ENCODE assay signal across 8 mouse cellular contexts in the genomic region with DNA sequence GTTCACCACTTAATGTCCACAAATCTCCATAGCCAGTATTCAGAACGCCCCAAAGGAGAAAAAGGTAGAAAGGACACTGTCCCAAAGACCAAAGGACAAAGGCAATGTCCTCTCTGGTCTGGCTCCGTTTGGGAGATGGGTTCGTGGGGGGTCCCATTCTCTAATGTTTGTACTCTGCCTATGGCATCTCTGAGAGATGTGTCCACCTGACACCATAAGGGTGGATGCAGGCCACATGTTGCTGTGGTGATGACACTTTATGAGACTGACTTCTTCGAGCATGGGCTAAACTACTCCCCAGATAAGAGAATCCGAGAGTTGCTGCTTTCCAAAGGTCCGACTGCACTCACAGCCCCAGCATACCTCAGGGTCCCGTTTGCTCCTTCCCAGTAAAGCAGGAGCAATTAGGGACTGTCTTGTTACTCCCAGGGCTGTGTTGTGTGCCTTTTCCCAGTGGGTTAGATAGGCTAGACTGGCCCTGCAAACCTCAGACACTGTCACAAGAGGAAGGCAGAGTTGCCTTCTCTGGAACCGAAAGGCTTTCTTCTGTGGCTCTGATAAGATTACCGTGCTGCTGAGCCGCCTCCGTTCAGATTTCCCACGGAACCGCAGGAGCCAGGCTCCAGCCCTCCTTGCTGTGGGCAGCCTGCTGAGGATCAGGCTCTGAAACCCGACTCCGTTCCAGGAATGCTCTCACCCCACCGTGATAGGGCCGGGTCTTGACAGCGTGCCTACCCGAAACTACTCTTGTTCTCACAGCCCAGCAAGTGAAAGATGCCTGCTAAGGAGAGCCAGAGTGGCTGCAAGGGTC. TPM values are rescaled to one million over a fixed set of nuclear protein-coding genes. Genes with fewer than 3 reads are reported as not detected.
DNase-seq lines count a peak whose midpoint lies in the region; ATAC-seq and TF ChIP-seq lines count a peak whose summit lies in the region.

No protein-coding gene starts in this region.

- no peaks in the 10 kb centered on the region for H3K27me3 ChIP-seq in kidney, embryonic 14.5 days (ENCODE audit: control insufficient read depth, insufficient read depth, low read length)
- no peaks in the 10 kb centered on the region for H3K27me3 ChIP-seq in intestine, embryonic 16.5 days (replicated peaks; ENCODE audit: control insufficient read depth, insufficient read depth, low read length)
- peaks cover 6% of the 10 kb centered on the region; the same call in 1 of the 2 replicates for H3K27me3 ChIP-seq in neural tube, embryonic 11.5 days (ENCODE audit: control insufficient read depth, insufficient read depth, low read length)

- no peak for DNase-seq in kidney, adult 9 months
- peak; percentile 25 for DNase-seq in ZHBTc4 (ENCODE audit: low read depth, low spot score)
- peak; percentile 82 for DNase-seq in gastrocnemius, adult 2 months
- peak; percentile 62 for DNase-seq in neural tube, embryonic 11.5 days (ENCODE audit: low spot score)
- no peak for DNase-seq in layer of hippocampus, postnatal 10 days (ENCODE audit: low spot score in 2 of 2)
- DNase-seq in urinary bladder, postnatal 4 days (ENCODE audit: low spot score in 2 of 2): no peak

- H3K9ac ChIP-seq in kidney, embryonic 14.5 days (ENCODE audit: low read depth, low read length): peak overlapping the region; percentile 35; the same call in 1 of the 2 replicates
- H3K9ac ChIP-seq in intestine, embryonic 16.5 days (ENCODE audit: low read depth, low read length): peak overlapping the region; percentile 54
- 0 out of 2 replicates have a peak overlapping the region, but pooled peaks have one; percentile 16 for H3K9ac ChIP-seq in neural tube, embryonic 11.5 days (ENCODE audit: low read length)

- peaks cover 3% of the 10 kb centered on the region; the same call in 1 of the 2 replicates for H3K36me3 ChIP-seq in kidney, embryonic 14.5 days (ENCODE audit: control insufficient read depth, insufficient read depth, low read length)
- H3K36me3 ChIP-seq in intestine, embryonic 16.5 days (ENCODE audit: control insufficient read depth, insufficient read depth, low read length): no peaks in the 10 kb centered on the region
- H3K36me3 ChIP-seq in neural tube, embryonic 11.5 days (ENCODE audit: control insufficient read depth, insufficient read depth, low read length): no peaks in the 10 kb centered on the region

- H3K4me2 ChIP-seq in kidney, embryonic 14.5 days (replicated peaks; ENCODE audit: low read depth, low read length): peak overlapping the region; percentile 45
- peak overlapping the region; percentile 48 for H3K4me2 ChIP-seq in intestine, embryonic 16.5 days (ENCODE audit: low read depth, low read length)
- H3K4me2 ChIP-seq in neural tube, embryonic 11.5 days (ENCODE audit: low read depth): peak overlapping the region; percentile 26

- peaks cover 53% of the 10 kb centered on the region for H3K4me1 ChIP-seq in kidney, embryonic 14.5 days (ENCODE audit: control insufficient read depth, insufficient read depth, low read length)
- H3K4me1 ChIP-seq in intestine, embryonic 16.5 days (ENCODE audit: control insufficient read depth, insufficient read depth, low read length): peaks cover 35% of the 10 kb centered on the region
- H3K4me1 ChIP-seq in neural tube, embryonic 11.5 days (ENCODE audit: control insufficient read depth, insufficient read depth, low read length): peaks cover 8% of the 10 kb centered on the region

- TF ChIP-seq CTCF in gastrocnemius, adult 2 months (IDR thresholded peaks at IDR 0.05): no peak

- H3K27ac ChIP-seq in kidney, embryonic 14.5 days (ENCODE audit: low read depth, low read length): peak overlapping the region; percentile 43; the same call in 1 of the 2 replicates
- H3K27ac ChIP-seq in gastrocnemius, adult 2 months: peak overlapping the region; percentile 99
- H3K27ac ChIP-seq in intestine, embryonic 16.5 days (ENCODE audit: low read length): peak overlapping the region; percentile 29; the same call in 1 of the 2 replicates
- H3K27ac ChIP-seq in neural tube, embryonic 11.5 days (ENCODE audit: low read depth, low read length): no peak overlapping the region

- no peaks in the 10 kb centered on the region for H3K9me3 ChIP-seq in kidney, embryonic 14.5 days (ENCODE audit: control insufficient read depth, low read length)
- H3K9me3 ChIP-seq in intestine, embryonic 16.5 days (ENCODE audit: control insufficient read depth, low read length): no peaks in the 10 kb centered on the region
- H3K9me3 ChIP-seq in neural tube, embryonic 11.5 days (ENCODE audit: control insufficient read depth, low read length): no peaks in the 10 kb centered on the region

- 11% methylated on average over 19 of the region's 19 CpGs for WGBS in kidney, embryonic 14.5 days
- 20% methylated on average over 19 of the region's 19 CpGs for WGBS in intestine, embryonic 16.5 days
- WGBS in neural tube, embryonic 11.5 days: 11% methylated on average over 19 of the region's 19 CpGs

- H3K4me3 ChIP-seq in kidney, embryonic 14.5 days (ENCODE audit: low read length): peak overlapping the region; percentile 18
- H3K4me3 ChIP-seq in gastrocnemius, adult 2 months: peak overlapping the region; percentile 64
- H3K4me3 ChIP-seq in intestine, embryonic 16.5 days (ENCODE audit: low read length): peak overlapping the region; percentile 22
- no peak overlapping the region for H3K4me3 ChIP-seq in neural tube, embryonic 11.5 days (ENCODE audit: low read depth, low read length)

- peak; percentile 52 for ATAC-seq in kidney, embryonic 14.5 days (ENCODE audit: low FRiP score, low TSS enrichment)
- peak; percentile 42 for ATAC-seq in intestine, embryonic 16.5 days
- no peak for ATAC-seq in neural tube, embryonic 11.5 days (ENCODE audit: insufficient read depth, low FRiP score, low TSS enrichment)

- intact Hi-C loops in gastrocnemius, adult 2 months (cut with DNase I): loop anchor here (2.0 kb wide), 1 partner anchor 16 kb away; no protein-coding TSS in a partner anchor

RNA-seq across cellular contexts. Expression of a gene that starts 7.1 kb away (rescaled TPM):
- polyA plus RNA-seq in kidney, embryonic 14.5 days (2014; fragmentation: Nextera tagmentation; extraction: Ambion mirVana): 29.4 and 44.4 TPM in 2 replicates
- 10 to 100 TPM; 93.3 to 95.0 TPM for total RNA-seq in gastrocnemius, adult 2 months (2021)
- polyA plus RNA-seq in intestine, embryonic 16.5 days (2015; fragmentation: Nextera tagmentation; extraction: Ambion mirVana): 28.7 and 32.4 TPM in 2 replicates
- 7.1 and 10.4 TPM in 2 replicates for polyA plus RNA-seq in neural tube, embryonic 11.5 days (2014; fragmentation: Nextera tagmentation; extraction: Ambion mirVana)
- total RNA-seq in layer of hippocampus, postnatal 10 days (2021): 1 to 10 TPM; 6.8 to 6.9 TPM

Comparison
In these comparisons a context has a peak if more than half of its experiments do, and no peak if none do; other contexts are left out.
1. DNase-seq: peak in ZHBTc4 (single experiment), gastrocnemius, adult 2 months (single experiment) and neural tube, embryonic 11.5 days (single experiment); none in kidney, adult 9 months (single experiment), layer of hippocampus, postnatal 10 days (0 of 2) and urinary bladder, postnatal 4 days (0 of 2).
2. Peak in every context shown above with its lines, with median percentiles within 50 percentile points of each other: H3K4me2 ChIP-seq and H3K9ac ChIP-seq.